Mouse (Mus musculus): ENCODE measurements around the gene Scrn2.

GRCm38 (mm10) chr11:96996773-96997379 lies 32.9 kb upstream of the Scrn2 start:
- TF ChIP-seq CTCF (IDR thresholded peaks at IDR 0.05; ENCODE audit: control insufficient read depth, insufficient read depth, insufficient read length): no peak
- no peak for TF ChIP-seq MYOG (IDR thresholded peaks at IDR 0.05; ENCODE audit: control insufficient read depth, extremely low read depth, insufficient read length)

Measured in C2C12 (cell line).